8 mouse cellular contexts compared by ENCODE assay signal in the genomic region with DNA sequence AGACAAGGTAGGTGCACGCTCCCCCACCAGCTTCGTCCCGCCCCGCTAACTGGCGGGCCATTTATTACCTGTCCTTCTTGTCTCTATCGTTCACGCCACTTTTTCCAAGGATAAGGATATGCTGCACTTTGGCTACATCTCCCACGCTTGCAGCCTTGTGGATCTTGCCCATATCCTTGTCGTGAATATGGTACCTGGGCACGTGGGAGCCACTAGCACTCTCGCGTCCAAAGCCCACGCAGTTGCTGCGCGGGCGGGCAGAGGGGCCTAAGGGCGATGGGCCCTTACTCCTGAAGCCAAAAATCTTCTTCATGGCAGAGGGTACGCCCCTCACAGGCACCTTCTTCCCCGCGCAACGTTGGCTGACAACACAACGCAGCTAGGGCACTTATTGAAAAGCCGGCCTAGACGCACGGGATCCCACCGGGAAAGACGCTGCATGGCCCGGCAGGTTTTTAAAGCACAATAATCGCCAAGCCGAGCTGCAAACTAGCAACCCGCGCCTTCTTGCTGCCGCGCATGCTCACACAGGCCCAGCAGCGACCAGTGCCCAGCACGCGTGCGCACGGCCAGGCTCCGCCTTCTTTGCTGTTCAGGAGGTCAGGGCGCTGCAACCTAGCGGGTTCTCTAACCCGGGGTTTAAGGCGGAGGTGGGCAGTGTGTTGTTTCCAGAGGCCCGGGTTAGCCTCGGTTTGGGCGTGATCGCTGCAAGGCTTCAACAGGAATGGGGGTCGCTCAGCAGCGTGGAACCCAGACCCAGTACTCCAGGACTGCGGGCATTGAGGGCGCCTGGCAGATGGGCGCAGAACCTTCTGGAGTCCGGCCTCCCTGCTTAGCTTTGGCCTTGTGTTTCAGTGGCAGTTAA. TPM values are rescaled to one million over a fixed set of nuclear protein-coding genes. Genes with fewer than 3 reads are reported as not detected.
DNase-seq lines count a peak whose midpoint lies in the region; ATAC-seq lines count a peak whose summit lies in the region.

A gene (minus strand): TSS at position 482 of the 865 bp plus-strand sequence.

- no peaks in the 10 kb centered on the region for H3K9me3 ChIP-seq in intestine, embryonic 14.5 days (ENCODE audit: control insufficient read depth, low read length)

- H3K4me1 ChIP-seq in intestine, embryonic 14.5 days (replicated peaks; ENCODE audit: control insufficient read depth, insufficient read depth, low read length): peaks cover 18% of the 10 kb centered on the region

- H3K36me3 ChIP-seq in intestine, embryonic 14.5 days (ENCODE audit: control insufficient read depth, insufficient read depth, low read length): peaks cover 22% of the 10 kb centered on the region

- intact Hi-C loops in left cerebral cortex, postnatal 14 days (cut with DNase I): no loop called here

- ATAC-seq in intestine, embryonic 14.5 days (replicated peaks; ENCODE audit: low FRiP score, low TSS enrichment, low read depth): peak; percentile 95

- H3K27me3 ChIP-seq in intestine, embryonic 14.5 days (replicated peaks; ENCODE audit: control insufficient read depth, insufficient read depth, low read length): no peaks in the 10 kb centered on the region

- H3K4me3 ChIP-seq in intestine, embryonic 14.5 days (ENCODE audit: low read depth, low read length): peak within 1 kb of the TSS; percentile 73

- peak within 1 kb of the TSS; percentile 96 for H3K4me2 ChIP-seq in intestine, embryonic 14.5 days (ENCODE audit: low read length)

- WGBS in intestine, embryonic 14.5 days: 4% methylated on average over 54 of the region's 54 CpGs

- H3K27ac ChIP-seq in intestine, embryonic 14.5 days (ENCODE audit: low read depth): peak within 1 kb of the TSS; percentile 69

- peak; percentile 94 to 95 for DNase-seq in adrenal gland, adult 18-20 months (ENCODE audit: low spot score in 2 of 2)
- peak; percentile 94 for DNase-seq in embryo, embryonic 11 days
- DNase-seq in gastrocnemius, postnatal 25 days: peak; percentile 90
- peak; percentile 91 for DNase-seq in intestine, embryonic 14.5 days (ENCODE audit: low spot score)
- DNase-seq in left cerebral cortex, postnatal 14 days (ENCODE audit: low spot score in 2 of 2): peak; percentile 87 to 92
- DNase-seq in mesoderm, embryonic 11.5 days (ENCODE audit: low read depth, low spot score): peak; percentile 94
- peak; percentile 86 to 88 for DNase-seq in right cerebral cortex, postnatal 36 days (ENCODE audit: low spot score in 2 of 2)
- DNase-seq in yolk sac, embryonic 10.5 days (ENCODE audit: low spot score): peak; percentile 92

- H3K9ac ChIP-seq in intestine, embryonic 14.5 days (ENCODE audit: low read length): peak within 1 kb of the TSS; percentile 80

RNA-seq across cellular contexts. Expression of the gene that starts here (rescaled TPM):
- total RNA-seq in adrenal gland, adult 18-20 months (2021): 1 to 10 TPM; 3.0 to 3.5 TPM
- 1 to 10 TPM; 1.8 to 2.7 TPM for total RNA-seq in gastrocnemius, postnatal 25 days (2021)
- 11.4 and 15.6 TPM in 2 replicates for polyA plus RNA-seq in intestine, embryonic 14.5 days (2014; fragmentation: Nextera tagmentation; extraction: Ambion mirVana)
- total RNA-seq in left cerebral cortex, postnatal 14 days (2021): 1 to 10 TPM; 8.1 to 9.4 TPM

Comparison
In these comparisons a context has a peak if more than half of its experiments do, and no peak if none do; other contexts are left out.
1. Peak in every context shown above with its lines: DNase-seq, ATAC-seq, H3K4me3 ChIP-seq and H3K27ac ChIP-seq.